ENCODE assay signal across 19 mouse cellular contexts in the genomic region with DNA sequence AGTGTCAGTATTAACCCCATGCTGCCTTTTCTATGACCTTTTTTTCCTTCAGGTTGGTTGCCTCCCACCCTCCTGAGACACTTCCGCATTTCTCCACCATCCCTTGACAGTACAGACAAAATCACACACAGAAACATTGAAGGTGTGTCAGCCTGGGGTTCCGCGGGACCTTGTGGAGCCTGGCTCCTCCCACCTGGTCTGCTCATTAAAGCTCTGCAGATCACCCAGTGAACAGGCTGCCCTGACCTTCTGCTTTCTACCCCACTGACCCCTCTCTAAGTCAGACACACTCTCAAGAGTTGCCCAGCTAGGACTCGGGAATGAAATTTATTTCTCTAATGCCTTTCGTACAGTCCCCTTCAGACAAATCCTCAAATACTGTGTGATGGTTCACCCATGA.
DNase-seq lines count a peak whose midpoint lies in the region; ATAC-seq and TF ChIP-seq lines count a peak whose summit lies in the region.
"Had no signal": no experiment of that assay in that cellular context is flagged by ENCODE, and none has a peak within 500 bp of the region (broad histone marks: within the 10 kb centered on the region; RNA-seq: fewer than 3 reads in every experiment).

No protein-coding gene starts in this region.

- H3K27me3 ChIP-seq in forebrain, embryonic 11.5 days (ENCODE audit: control insufficient read depth, insufficient read depth, low read length): no peaks in the 10 kb centered on the region
- no peaks in the 10 kb centered on the region for H3K27me3 ChIP-seq in forebrain, embryonic 14.5 days (replicated peaks; ENCODE audit: control insufficient read depth, insufficient read depth, low read length)
- H3K27me3 ChIP-seq in hindbrain, postnatal 0 days (ENCODE audit: insufficient read depth, low read length): no peaks in the 10 kb centered on the region
- H3K27me3 ChIP-seq in hindbrain, embryonic 13.5 days: peaks cover 7% of the 10 kb centered on the region; the same call in 1 of the 2 replicates
- no peaks in the 10 kb centered on the region for H3K27me3 ChIP-seq in neural tube, embryonic 13.5 days
- H3K27me3 ChIP-seq in neural tube, embryonic 15.5 days (replicated peaks): no peaks in the 10 kb centered on the region
- H3K27me3 ChIP-seq: forebrain, embryonic 13.5 days; heart, embryonic 15.5 days; hindbrain, embryonic 15.5 days had no signal

- H3K36me3 ChIP-seq in forebrain, embryonic 11.5 days (ENCODE audit: control insufficient read depth, insufficient read depth, low read length): no peaks in the 10 kb centered on the region
- H3K36me3 ChIP-seq in forebrain, embryonic 14.5 days (ENCODE audit: control insufficient read depth, insufficient read depth, low read length): no peaks in the 10 kb centered on the region
- no peaks in the 10 kb centered on the region for H3K36me3 ChIP-seq in hindbrain, postnatal 0 days (ENCODE audit: insufficient read depth, low read length)
- no peaks in the 10 kb centered on the region for H3K36me3 ChIP-seq in hindbrain, embryonic 13.5 days
- H3K36me3 ChIP-seq in neural tube, embryonic 13.5 days: no peaks in the 10 kb centered on the region
- H3K36me3 ChIP-seq in neural tube, embryonic 15.5 days: no peaks in the 10 kb centered on the region
- H3K36me3 ChIP-seq: heart, embryonic 10.5 days; heart, embryonic 15.5 days; hindbrain, embryonic 15.5 days had no signal

- ATAC-seq in forebrain, embryonic 11.5 days (replicated peaks; ENCODE audit: low FRiP score): 0 out of 2 replicates have a peak, but pooled peaks have one; percentile 45
- ATAC-seq in forebrain, embryonic 14.5 days: no peak
- peak; percentile 28; the same call in 1 of the 2 replicates for ATAC-seq in hindbrain, postnatal 0 days
- no peak for ATAC-seq in hindbrain, embryonic 13.5 days (ENCODE audit: low FRiP score)
- ATAC-seq in neural tube, embryonic 13.5 days (ENCODE audit: low read depth): 0 out of 2 replicates have a peak, but pooled peaks have one; percentile 21
- ATAC-seq in neural tube, embryonic 15.5 days (ENCODE audit: low FRiP score): no peak
- ATAC-seq: forebrain, embryonic 13.5 days had no signal

- no peak overlapping the region for H3K9ac ChIP-seq in forebrain, embryonic 11.5 days (ENCODE audit: low read length)
- no peak overlapping the region for H3K9ac ChIP-seq in forebrain, embryonic 14.5 days (ENCODE audit: low read length)
- H3K9ac ChIP-seq in hindbrain, postnatal 0 days (replicated peaks; ENCODE audit: low read length): no peak overlapping the region
- H3K9ac ChIP-seq in hindbrain, embryonic 13.5 days: no peak overlapping the region
- no peak overlapping the region for H3K9ac ChIP-seq in neural tube, embryonic 13.5 days
- H3K9ac ChIP-seq in neural tube, embryonic 15.5 days (replicated peaks): no peak overlapping the region
- H3K9ac ChIP-seq: forebrain, embryonic 13.5 days; heart, embryonic 15.5 days; hindbrain, embryonic 15.5 days had no signal

- no peak overlapping the region for H3K4me2 ChIP-seq in forebrain, embryonic 11.5 days (ENCODE audit: low read depth, low read length, severe bottlenecking)
- no peak overlapping the region for H3K4me2 ChIP-seq in forebrain, embryonic 14.5 days (ENCODE audit: low read length)
- H3K4me2 ChIP-seq in hindbrain, postnatal 0 days (ENCODE audit: low read depth, low read length): no peak overlapping the region
- H3K4me2 ChIP-seq in hindbrain, embryonic 13.5 days: no peak overlapping the region
- H3K4me2 ChIP-seq in neural tube, embryonic 13.5 days: no peak overlapping the region
- H3K4me2 ChIP-seq in neural tube, embryonic 15.5 days: no peak overlapping the region
- H3K4me2 ChIP-seq: forebrain, embryonic 13.5 days; heart, embryonic 15.5 days; hindbrain, embryonic 15.5 days had no signal

- no peak overlapping the region for H3K4me3 ChIP-seq in forebrain, embryonic 11.5 days (ENCODE audit: low read depth, low read length)
- no peak overlapping the region for H3K4me3 ChIP-seq in forebrain, embryonic 14.5 days (ENCODE audit: low read depth, low read length)
- no peak overlapping the region for H3K4me3 ChIP-seq in hindbrain, postnatal 0 days (ENCODE audit: low read length)
- H3K4me3 ChIP-seq in hindbrain, embryonic 13.5 days: no peak overlapping the region
- H3K4me3 ChIP-seq in neural tube, embryonic 13.5 days: no peak overlapping the region
- H3K4me3 ChIP-seq in neural tube, embryonic 15.5 days (replicated peaks): no peak overlapping the region
- H3K4me3 ChIP-seq: forebrain, embryonic 13.5 days; heart, embryonic 10.5 days; heart, embryonic 15.5 days; hindbrain, embryonic 15.5 days had no signal

- no peaks in the 10 kb centered on the region for H3K4me1 ChIP-seq in forebrain, embryonic 11.5 days (replicated peaks; ENCODE audit: control insufficient read depth, insufficient read depth, low read length)
- H3K4me1 ChIP-seq in forebrain, embryonic 14.5 days (ENCODE audit: control insufficient read depth, insufficient read depth, low read length): no peaks in the 10 kb centered on the region
- 0 out of 2 replicates have a peak, but pooled peaks cover 4% of the 10 kb centered on the region for H3K4me1 ChIP-seq in hindbrain, postnatal 0 days (ENCODE audit: insufficient read depth, low read length)
- peaks cover 7% of the 10 kb centered on the region; the same call in 1 of the 2 replicates for H3K4me1 ChIP-seq in hindbrain, embryonic 13.5 days (replicated peaks)
- peaks cover 11% of the 10 kb centered on the region; the same call in 1 of the 2 replicates for H3K4me1 ChIP-seq in neural tube, embryonic 13.5 days (replicated peaks)
- no peaks in the 10 kb centered on the region for H3K4me1 ChIP-seq in neural tube, embryonic 15.5 days
- H3K4me1 ChIP-seq: forebrain, embryonic 13.5 days; heart, embryonic 10.5 days; heart, embryonic 15.5 days; hindbrain, embryonic 15.5 days had no signal

- WGBS in forebrain, embryonic 11.5 days: 60% methylated on average over 5 of the region's 5 CpGs
- 56% methylated on average over 5 of the region's 5 CpGs for WGBS in forebrain, embryonic 14.5 days
- WGBS in hindbrain, postnatal 0 days: 54% methylated on average over 5 of the region's 5 CpGs
- WGBS in hindbrain, embryonic 13.5 days: 45% methylated on average over 5 of the region's 5 CpGs
- 62% methylated on average over 5 of the region's 5 CpGs for WGBS in neural tube, embryonic 13.5 days
- WGBS in neural tube, embryonic 15.5 days: 71% methylated on average over 5 of the region's 5 CpGs

- no peak for TF ChIP-seq CTCF in hindbrain, postnatal 0 days (IDR thresholded peaks at IDR 0.05; ENCODE audit: low read depth)

- no peaks in the 10 kb centered on the region for H3K9me3 ChIP-seq in forebrain, embryonic 11.5 days (ENCODE audit: control insufficient read depth, low read length)
- no peaks in the 10 kb centered on the region for H3K9me3 ChIP-seq in forebrain, embryonic 14.5 days (replicated peaks; ENCODE audit: control insufficient read depth, low read length)
- no peaks in the 10 kb centered on the region for H3K9me3 ChIP-seq in hindbrain, postnatal 0 days (ENCODE audit: low read length)
- no peaks in the 10 kb centered on the region for H3K9me3 ChIP-seq in hindbrain, embryonic 13.5 days
- H3K9me3 ChIP-seq in neural tube, embryonic 13.5 days: no peaks in the 10 kb centered on the region
- no peaks in the 10 kb centered on the region for H3K9me3 ChIP-seq in neural tube, embryonic 15.5 days (replicated peaks)
- H3K9me3 ChIP-seq: forebrain, embryonic 13.5 days; heart, embryonic 10.5 days; heart, embryonic 15.5 days; hindbrain, embryonic 15.5 days had no signal

- DNase-seq in forebrain, embryonic 11.5 days (ENCODE audit: low spot score): no peak
- DNase-seq in forebrain, embryonic 14.5 days (ENCODE audit: low spot score): no peak
- no peak for DNase-seq in hindbrain, postnatal 0 days (ENCODE audit: low spot score)
- DNase-seq: adrenal gland, adult 8-10 months; adrenal gland, postnatal 36 days; cerebellum, adult 11 months; cerebellum, adult 8-10 months; cerebellum, postnatal 14 days; gastrocnemius, postnatal 36 days; heart, adult 18-20 months; heart, postnatal 14 days; kidney, adult 11 months had no signal

- no peak overlapping the region for H3K27ac ChIP-seq in forebrain, embryonic 11.5 days (ENCODE audit: low read depth, low read length)
- H3K27ac ChIP-seq in forebrain, embryonic 14.5 days (ENCODE audit: low read depth, low read length): no peak overlapping the region
- no peak overlapping the region for H3K27ac ChIP-seq in hindbrain, postnatal 0 days
- no peak overlapping the region for H3K27ac ChIP-seq in hindbrain, embryonic 13.5 days
- H3K27ac ChIP-seq in neural tube, embryonic 13.5 days (replicated peaks): no peak overlapping the region
- H3K27ac ChIP-seq in neural tube, embryonic 15.5 days (replicated peaks): no peak overlapping the region
- H3K27ac ChIP-seq: forebrain, embryonic 13.5 days; heart, embryonic 10.5 days; heart, embryonic 15.5 days; hindbrain, embryonic 15.5 days had no signal

Comparison
In these comparisons a context has a peak if more than half of its experiments do, and no peak if none do; other contexts are left out.
1. ATAC-seq: peak in forebrain, embryonic 11.5 days (single experiment), hindbrain, postnatal 0 days (single experiment) and neural tube, embryonic 13.5 days (single experiment); none in forebrain, embryonic 14.5 days (single experiment), hindbrain, embryonic 13.5 days (single experiment) and neural tube, embryonic 15.5 days (single experiment).